Mouse (Mus musculus) heart, embryonic 10.5 days (tissue): Measurements from ENCODE around the gene Jag2. TPM values are rescaled to one million over a fixed set of nuclear protein-coding genes. Genes with fewer than 3 reads are reported as not detected.
A peak's percentile ranks its signal among the peaks of the same experiment; 100 is the strongest.

Experiments used
- DNase-seq: peaks from one replicate; pipeline ENCODE4 v3.0.0-alpha.2; 2017; ENCODE audit warnings: low spot score
- H3K27ac ChIP-seq: fragments of 300-500 bp; sonication (generic); 2 replicates; pipeline ENCODE4 v1.5.1; 2016; ENCODE audit warnings: mild to moderate bottlenecking
- H3K27me3 ChIP-seq: fragments of 300-500 bp; sonication (generic); 2 replicates; pipeline ENCODE4 v1.6.1; 2016; ENCODE audit warnings: mild to moderate bottlenecking; ENCODE audit not compliant: poor library complexity, insufficient read depth, severe bottlenecking
- H3K36me3 ChIP-seq: fragments of 300-500 bp; sonication (generic); 2 replicates; pipeline ENCODE4 v1.6.1; 2016; ENCODE audit warnings: mild to moderate bottlenecking, moderate library complexity
- H3K4me1 ChIP-seq: fragments of 300-500 bp; sonication (generic); 2 replicates; pipeline ENCODE4 v1.6.1; 2016; ENCODE audit warnings: mild to moderate bottlenecking
- H3K4me3 ChIP-seq: fragments of 300-500 bp; sonication (generic); 2 replicates; pipeline ENCODE4 v1.5.1; 2016; ENCODE audit warnings: mild to moderate bottlenecking, moderate library complexity
- H3K9me3 ChIP-seq: fragments of 300-500 bp; sonication (generic); 2 replicates; pipeline ENCODE4 v1.6.1; 2016; ENCODE audit warnings: mild to moderate bottlenecking, moderate library complexity
- WGBS: fragments of 180-500 bp; shearing (Covaris S2); methylation state at CpG from one replicate; pipeline ENCODE4 v1.1.7; 2016; 5-methylcytosine and 5-hydroxymethylcytosine counted together
- microRNA-seq: library from miRNA; unstranded; fragments of <30 nt; microRNA quantifications from one replicate; pipeline ENCODE4, GENCODE M21; 2017
- polyA plus RNA-seq: library from polyadenylated mRNA; unstranded; fragments of >200 nt; fragmentation: Nextera tagmentation; extraction: Ambion mirVana; gene quantifications from 2 replicates; pipeline ENCODE4 v1.2.1, GENCODE M21; 2016

Jag2 gene
- polyA plus RNA-seq, 1 experiment from 2014 or later, result 3.6 TPM

DNA sequence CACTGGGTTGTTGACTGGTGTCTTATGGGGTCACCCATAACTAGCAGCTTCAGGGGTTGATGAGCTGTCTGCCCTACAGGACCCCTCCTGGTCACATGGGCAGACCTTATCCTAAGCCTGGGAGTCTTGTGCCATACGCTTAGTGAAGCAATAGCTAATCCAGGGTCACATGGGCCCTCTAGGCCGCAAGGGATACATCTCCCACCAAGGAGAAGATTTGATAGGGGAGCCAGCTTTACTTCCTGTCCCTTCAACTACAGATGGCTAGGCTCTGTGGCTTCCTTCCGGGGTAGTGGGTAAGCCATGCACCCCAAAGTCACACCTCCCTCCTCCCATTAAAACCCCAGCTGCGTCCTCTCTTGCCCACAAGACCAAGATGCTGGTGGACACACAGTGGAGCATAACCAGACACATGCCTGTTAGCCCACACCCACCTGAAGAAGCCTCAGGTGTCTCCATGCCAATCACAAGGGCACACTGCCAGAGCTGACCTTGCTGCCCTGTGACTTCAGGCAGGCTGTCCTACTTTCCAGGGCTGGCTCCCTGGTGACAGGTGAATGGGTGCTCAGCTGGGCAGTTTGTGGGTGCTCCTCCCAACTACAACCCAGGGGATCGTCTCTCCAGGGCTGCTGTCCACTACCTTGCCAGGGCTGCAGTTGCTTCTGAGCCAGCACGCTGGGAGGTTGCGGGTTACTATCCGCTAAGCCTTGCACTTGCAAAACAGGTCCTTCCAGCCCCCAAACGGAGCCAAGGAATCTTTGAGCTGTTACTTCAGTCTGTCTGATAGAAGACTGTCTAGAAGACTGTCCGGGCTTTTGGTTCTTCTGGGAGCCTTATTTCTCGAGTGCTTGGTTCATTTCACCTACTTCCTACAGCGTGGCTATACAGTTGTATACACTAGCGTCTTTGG lies 61.1 kb downstream of the Jag2 start, which contains the start of gene Gpr132:
Gpr132 (minus strand) TSS at position 51 of the 910 bp plus-strand sequence.
- WGBS, result 48% methylated on average over 13 of the region's 13 CpGs
- Histone ChIP-seq H3K4me3 (no peak within 1 kb of the TSS), H3K9me3 (no peaks in the 10 kb centered on the region), H3K36me3 (no peaks in the 10 kb centered on the region), H3K4me1 (peaks cover 21% of the 10 kb centered on the region), H3K27me3 (peaks cover 53% of the 10 kb centered on the region), H3K27ac (0 out of 2 replicates have a peak within 1 kb of the TSS, but pooled peaks have one; percentile 3)
- no peak for DNase-seq

DNA sequence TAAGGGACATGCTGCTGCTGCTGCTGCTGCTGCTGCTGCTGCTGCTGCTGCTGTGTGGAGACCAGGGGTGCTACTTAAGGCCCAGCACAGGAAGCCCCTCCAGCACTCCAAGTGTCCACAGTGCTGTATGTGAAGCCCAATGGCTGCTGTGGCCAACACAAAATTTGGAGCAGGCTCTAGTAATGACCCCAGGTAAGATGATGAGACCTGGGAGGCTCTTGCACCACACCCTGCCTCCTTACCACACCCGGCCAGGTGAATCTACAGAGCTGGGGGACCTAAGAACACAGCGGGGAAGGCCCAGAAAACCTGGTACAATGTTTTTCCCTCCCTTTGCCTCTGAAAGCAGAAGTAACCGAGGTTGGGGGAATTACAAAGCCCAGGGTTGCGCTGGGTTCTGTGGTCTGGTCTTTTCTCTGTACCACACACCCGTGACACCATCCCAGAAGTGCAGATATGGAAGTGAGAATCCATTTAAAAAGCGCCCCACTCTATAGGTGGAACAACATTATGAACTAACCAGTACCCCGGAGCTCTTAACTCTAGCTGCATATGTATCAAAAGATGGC lies 62.4 kb downstream of the Jag2 start:
- WGBS, result 81% methylated on average over 7 of the region's 7 CpGs

DNA sequence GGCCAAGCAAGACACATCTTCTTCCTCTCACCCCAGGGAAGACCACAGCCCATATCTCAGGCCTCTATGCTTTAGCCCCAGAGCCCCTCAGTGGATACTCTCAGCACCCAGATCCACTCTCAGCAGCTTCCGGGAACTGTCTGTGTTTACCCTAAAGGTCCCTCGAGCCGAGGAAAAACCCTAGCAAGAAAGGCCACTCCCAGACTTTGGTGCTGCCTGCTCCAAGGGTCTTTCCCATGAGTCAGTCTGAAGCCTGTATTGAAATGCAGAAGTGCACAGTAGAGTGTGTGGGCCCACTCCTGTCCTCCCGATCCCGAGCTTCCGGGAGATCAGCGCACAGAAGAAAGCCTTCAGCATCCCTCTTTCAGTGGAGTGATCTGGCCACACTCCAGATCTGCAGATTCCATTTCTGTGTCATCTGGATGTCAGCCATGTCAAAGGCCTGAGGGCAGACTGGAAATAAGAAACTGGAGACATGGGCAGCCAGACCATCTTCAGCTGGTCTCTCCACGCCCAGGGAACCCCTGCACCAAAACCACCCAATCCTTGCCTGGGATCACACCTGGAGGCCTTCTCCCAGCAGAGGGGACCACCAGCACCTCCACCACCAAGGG lies 63.0 kb downstream of the Jag2 start:
- Histone ChIP-seq H3K4me3 (no peak overlapping the region), H3K27me3 (peaks cover 34% of the 10 kb centered on the region), H3K4me1 (peaks cover 28% of the 10 kb centered on the region), H3K36me3 (no peaks in the 10 kb centered on the region), H3K27ac (no peak overlapping the region), H3K9me3 (no peaks in the 10 kb centered on the region)
- DNase-seq, result no peak
- WGBS, result 74% methylated on average over 8 of the region's 8 CpGs

More for the DNA sequence above, 62.4 kb downstream of the Jag2 start:
- 0 out of 2 replicates have a peak overlapping the region, but pooled peaks have one; percentile 3 for H3K27ac ChIP-seq
- H3K9me3 ChIP-seq, result no peaks in the 10 kb centered on the region
- H3K27me3 ChIP-seq, result peaks cover 40% of the 10 kb centered on the region
- no peak overlapping the region for H3K4me3 ChIP-seq
- no peak for DNase-seq
- H3K36me3 ChIP-seq, result no peaks in the 10 kb centered on the region
- H3K4me1 ChIP-seq, result peaks cover 22% of the 10 kb centered on the region

- DNase-seq, result no peak
- Histone ChIP-seq H3K4me3 (no peak overlapping the region), H3K27me3 (peaks cover 20% of the 10 kb centered on the region; the same call in 1 of the 2 replicates), H3K36me3 (no peaks in the 10 kb centered on the region), H3K9me3 (no peaks in the 10 kb centered on the region), H3K27ac (no peak overlapping the region), H3K4me1 (peaks cover 21% of the 10 kb centered on the region)
- 80% methylated on average over 7 of the region's 7 CpGs for WGBS
Observed at GRCm38 (mm10) chr12:112864804-112865203, 64.8 kb downstream of the Jag2 start.

- 60% methylated on average over 9 of the region's 9 CpGs for WGBS
- H3K4me1 ChIP-seq, result peaks cover 12% of the 10 kb centered on the region; the same call in 1 of the 2 replicates
Observed at GRCm38 (mm10) chr12:112861911-112862321, 67.7 kb downstream of the Jag2 start.

DNA sequence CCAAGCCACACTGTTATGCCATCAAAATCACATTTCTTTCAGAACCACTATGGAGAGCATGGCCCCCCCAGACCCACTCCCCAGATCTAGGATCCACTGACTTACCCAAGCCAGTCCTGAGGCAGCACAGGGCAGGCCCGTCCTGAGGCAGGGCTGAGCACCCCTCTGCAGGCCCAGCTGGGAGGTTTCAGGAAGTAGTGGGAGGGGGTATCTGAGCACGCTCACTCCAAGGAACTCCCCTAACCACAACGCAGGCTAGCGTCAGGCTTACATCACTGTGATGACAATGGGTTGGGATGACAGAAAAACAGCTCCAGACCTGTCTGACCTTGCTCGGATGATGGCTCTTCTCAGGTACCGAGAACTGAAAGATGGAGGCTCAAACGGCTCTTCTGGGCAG lies 68.8 kb downstream of the Jag2 start:
- no peak overlapping the region for H3K4me3 ChIP-seq

More at GRCm38 (mm10) chr12:112861911-112862321, 67.7 kb downstream of the Jag2 start:
- Histone ChIP-seq H3K27ac (no peak overlapping the region), H3K27me3 (peaks cover under 1% of the 10 kb centered on the region; the same call in 1 of the 2 replicates), H3K9me3 (no peaks in the 10 kb centered on the region), H3K36me3 (no peaks in the 10 kb centered on the region), H3K4me3 (no peak overlapping the region)
- no peak for DNase-seq

DNA sequence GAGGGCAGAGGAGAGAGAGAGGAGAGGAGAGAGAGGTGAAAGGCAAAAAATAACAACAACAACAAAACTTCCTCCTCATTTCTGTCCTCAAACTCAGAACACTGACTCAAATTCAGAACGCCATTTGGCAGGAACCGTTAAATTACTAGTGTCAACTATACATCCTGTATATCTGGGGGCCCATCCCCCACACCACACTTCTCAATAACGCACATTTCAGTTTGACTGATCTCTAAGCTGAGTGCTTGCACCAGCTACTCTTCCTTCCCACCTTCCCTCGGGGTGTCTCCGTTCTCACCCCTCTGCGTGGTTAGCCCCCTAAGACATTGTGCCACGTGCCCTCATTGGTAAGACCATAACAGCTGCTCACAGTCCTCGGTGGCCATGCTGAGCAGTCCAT lies 69.6 kb downstream of the Jag2 start:
- no peaks in the 10 kb centered on the region for H3K9me3 ChIP-seq
- peaks cover 12% of the 10 kb centered on the region; the same call in 1 of the 2 replicates for H3K4me1 ChIP-seq
- H3K4me3 ChIP-seq, result no peak overlapping the region
- H3K36me3 ChIP-seq, result no peaks in the 10 kb centered on the region
- DNase-seq, result no peak
- 76% methylated on average over 8 of the region's 8 CpGs for WGBS
- no peaks in the 10 kb centered on the region for H3K27me3 ChIP-seq
- no peak overlapping the region for H3K27ac ChIP-seq

More for the DNA sequence above, 68.8 kb downstream of the Jag2 start:
- Histone ChIP-seq H3K9me3 (no peaks in the 10 kb centered on the region), H3K27ac (no peak overlapping the region), H3K4me1 (peaks cover 12% of the 10 kb centered on the region; the same call in 1 of the 2 replicates), H3K36me3 (no peaks in the 10 kb centered on the region), H3K27me3 (no peaks in the 10 kb centered on the region)
- whole genome bisulfite sequencing, result 60% methylated on average over 7 of the region's 7 CpGs
- no peak for DNase-seq

DNA sequence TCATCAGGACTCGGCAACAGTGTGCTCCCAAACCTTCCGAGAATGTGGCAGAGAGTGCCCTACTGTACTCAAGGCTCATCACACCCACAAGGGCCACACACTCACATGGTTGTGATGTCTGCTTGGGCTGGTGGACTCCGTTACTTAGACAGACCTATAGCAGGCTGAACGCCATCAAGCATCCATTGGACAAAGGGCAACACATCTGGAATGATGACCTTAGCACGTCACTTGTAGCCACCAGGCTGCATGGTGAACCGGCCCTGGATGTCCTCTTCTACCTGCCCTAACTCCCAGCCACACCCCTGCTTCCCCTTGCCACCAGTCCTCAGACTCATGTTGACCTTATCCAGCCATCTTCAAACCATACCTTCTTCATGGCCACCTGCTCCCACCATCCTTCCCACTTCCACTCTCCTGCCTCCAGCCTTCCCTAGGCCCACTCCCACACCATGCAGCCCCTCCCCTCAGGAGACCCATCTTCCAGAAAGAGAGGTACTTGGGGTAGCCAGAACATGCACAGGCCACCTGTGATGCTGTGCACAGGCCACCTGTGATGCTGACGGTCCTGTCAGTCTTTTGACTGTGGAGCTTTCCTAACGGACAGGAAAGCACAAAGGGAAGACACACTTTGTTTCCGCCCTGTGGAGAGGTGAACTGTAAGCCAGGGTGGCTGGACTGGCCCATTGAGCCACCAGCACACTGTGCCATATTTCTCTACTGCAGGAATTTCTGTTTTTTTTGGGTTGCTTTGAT lies 70.8 kb downstream of the Jag2 start:
- Histone ChIP-seq H3K9me3 (no peaks in the 10 kb centered on the region), H3K27ac (no peak overlapping the region), H3K36me3 (no peaks in the 10 kb centered on the region), H3K27me3 (no peaks in the 10 kb centered on the region), H3K4me3 (no peak overlapping the region), H3K4me1 (peaks cover 12% of the 10 kb centered on the region; the same call in 1 of the 2 replicates)
- 81% methylated on average over 9 of the region's 9 CpGs for WGBS
- no peak for DNase-seq

Small RNAs within 50 kb of the gene (microRNA-seq; reads per million reads assigned to microRNA genes)
- not detected for gene Mir6941

Other genes with a start within 250 kb of the Jag2 start
- gene Cep170b, start 209.3 kb downstream of the Jag2 start, polyA plus RNA-seq, result 3.9 and 6.6 TPM in 2 replicates
- gene Pld4, start 169.1 kb downstream of the Jag2 start, polyA plus RNA-seq, result 0.57 and 2.9 TPM in 2 replicates
- gene Ahnak2, start 127.1 kb downstream of the Jag2 start, polyA plus RNA-seq, result 0.53 and 0.71 TPM in 2 replicates
- gene Clba1, start 120.8 kb downstream of the Jag2 start, polyA plus RNA-seq, result 13.0 and 14.9 TPM in 2 replicates
- 66.5 and 98.2 TPM in 2 replicates for gene Cdca4, start 100.4 kb downstream of the Jag2 start, polyA plus RNA-seq
- gene Gpr132, start 61.5 kb downstream of the Jag2 start, polyA plus RNA-seq, result 0.11 TPM in 1 of 2 replicates, not detected in the other
- gene Nudt14, start 12.3 kb upstream of the Jag2 start, polyA plus RNA-seq, result 48.6 and 65.5 TPM in 2 replicates
- 22.3 and 23.6 TPM in 2 replicates for gene Btbd6, start 46.7 kb upstream of the Jag2 start, polyA plus RNA-seq
- gene Brf1, start 70.9 kb upstream of the Jag2 start, polyA plus RNA-seq, result 35.3 and 41.5 TPM in 2 replicates
- 11.7 TPM in 2 replicates for gene Pacs2, start 84.7 kb upstream of the Jag2 start, polyA plus RNA-seq
- gene Tex22, start 144.7 kb upstream of the Jag2 start, polyA plus RNA-seq, result not detected in 2 replicates
- 12.0 and 17.5 TPM in 2 replicates for gene Mta1, start 168.5 kb upstream of the Jag2 start, polyA plus RNA-seq
- 956 and 1,505 TPM in 2 replicates for gene Crip2, start 210.5 kb upstream of the Jag2 start, polyA plus RNA-seq
- 511 and 613 TPM in 2 replicates for gene Crip1, start 216.5 kb upstream of the Jag2 start, polyA plus RNA-seq
- 32.7 and 33.5 TPM in 2 replicates for gene Tedc1, start 226.6 kb upstream of the Jag2 start, polyA plus RNA-seq